Mouse (Mus musculus): ENCODE measurements around the gene Lpin1. TPM values are rescaled to one million over a fixed set of nuclear protein-coding genes. Genes with fewer than 3 reads are reported as not detected.

Gene Lpin1
- polyA plus RNA-seq, 1 experiment: 0.89 TPM

- peaks cover 4% of the 10 kb centered on the region for H3K27me3 ChIP-seq (ENCODE audit: control insufficient read depth, insufficient read depth, insufficient read length)
- H3K79me2 ChIP-seq (ENCODE audit: control insufficient read depth, insufficient read depth): no peaks in the 10 kb centered on the region
- H3K4me3 ChIP-seq (ENCODE audit: insufficient read depth, poor library complexity, severe bottlenecking): no peak overlapping the region
- no peaks in the 10 kb centered on the region for H3K36me3 ChIP-seq (ENCODE audit: control insufficient read depth, insufficient read depth)
- no peaks in the 10 kb centered on the region for H3K79me3 ChIP-seq (ENCODE audit: low read depth)
- no peak overlapping the region for H3ac ChIP-seq (ENCODE audit: control insufficient read depth, insufficient read length, low read depth)
- TF ChIP-seq MAX (IDR thresholded peaks at IDR 0.05): no peak
- no peak for TF ChIP-seq FOSL1 (IDR thresholded peaks at IDR 0.05; ENCODE audit: insufficient read depth, low read length, poor library complexity, severe bottlenecking)
- no peak for TF ChIP-seq MYOG (IDR thresholded peaks at IDR 0.05; ENCODE audit: control insufficient read depth, extremely low read depth, insufficient read length)
- no peak for TF ChIP-seq USF1 (IDR thresholded peaks at IDR 0.05; ENCODE audit: low read depth)
- TF ChIP-seq CEBPB (IDR thresholded peaks at IDR 0.05; ENCODE audit: low read depth): no peak
- TF ChIP-seq MYOD1 (IDR thresholded peaks at IDR 0.05; ENCODE audit: control insufficient read depth, insufficient read length, low read depth): no peak
- TF ChIP-seq CTCF (IDR thresholded peaks at IDR 0.05; ENCODE audit: control insufficient read depth, insufficient read depth, insufficient read length): no peak
Observed at GRCm38 (mm10) chr12:16593761-16594160, 17.0 kb downstream of the Lpin1 start.

- Histone ChIP-seq H3K79me2 (ENCODE audit: control insufficient read depth, insufficient read depth) (no peaks in the 10 kb centered on the region), H3ac (ENCODE audit: control insufficient read depth, insufficient read length, low read depth) (no peak overlapping the region)
- TF ChIP-seq CEBPB (IDR thresholded peaks at IDR 0.05; ENCODE audit: low read depth): no peak
- no peak for TF ChIP-seq USF1 (IDR thresholded peaks at IDR 0.05; ENCODE audit: low read depth)
- no peak for TF ChIP-seq CTCF (IDR thresholded peaks at IDR 0.05; ENCODE audit: control insufficient read depth, insufficient read depth, insufficient read length)
- TF ChIP-seq MAX (IDR thresholded peaks at IDR 0.05): no peak
- no peak for TF ChIP-seq FOSL1 (IDR thresholded peaks at IDR 0.05; ENCODE audit: insufficient read depth, low read length, poor library complexity, severe bottlenecking)
- TF ChIP-seq MYOD1 (IDR thresholded peaks at IDR 0.05; ENCODE audit: control insufficient read depth, insufficient read length, low read depth): no peak
- TF ChIP-seq MYOG (IDR thresholded peaks at IDR 0.05; ENCODE audit: control insufficient read depth, extremely low read depth, insufficient read length): no peak
Observed at GRCm38 (mm10) chr12:16593014-16593413, 17.8 kb downstream of the Lpin1 start.

GRCm38 (mm10) chr12:16592451-16592850 is 18.3 kb downstream of the Lpin1 start:
- no peak for TF ChIP-seq USF1 (IDR thresholded peaks at IDR 0.05; ENCODE audit: low read depth)
- no peak for TF ChIP-seq MYOD1 (IDR thresholded peaks at IDR 0.05; ENCODE audit: control insufficient read depth, insufficient read length, low read depth)
- TF ChIP-seq MYOG (IDR thresholded peaks at IDR 0.05; ENCODE audit: control insufficient read depth, extremely low read depth, insufficient read length): no peak
- TF ChIP-seq CEBPB (IDR thresholded peaks at IDR 0.05; ENCODE audit: low read depth): no peak
- no peak for TF ChIP-seq MAX (IDR thresholded peaks at IDR 0.05)
- no peak for TF ChIP-seq CTCF (IDR thresholded peaks at IDR 0.05; ENCODE audit: control insufficient read depth, insufficient read depth, insufficient read length)
- no peak for TF ChIP-seq FOSL1 (IDR thresholded peaks at IDR 0.05; ENCODE audit: insufficient read depth, low read length, poor library complexity, severe bottlenecking)
- Histone ChIP-seq H3K27me3 (ENCODE audit: control insufficient read depth, insufficient read depth, insufficient read length) (no peaks in the 10 kb centered on the region), H3ac (ENCODE audit: control insufficient read depth, insufficient read length, low read depth) (no peak overlapping the region), H3K4me3 (ENCODE audit: insufficient read depth, poor library complexity, severe bottlenecking) (no peak overlapping the region), H3K36me3 (ENCODE audit: control insufficient read depth, insufficient read depth) (no peaks in the 10 kb centered on the region), H3K79me3 (ENCODE audit: low read depth) (no peaks in the 10 kb centered on the region), H3K79me2 (ENCODE audit: control insufficient read depth, insufficient read depth) (no peaks in the 10 kb centered on the region)

More at GRCm38 (mm10) chr12:16593014-16593413, 17.8 kb downstream of the Lpin1 start:
- no peak overlapping the region for H3K4me3 ChIP-seq (ENCODE audit: insufficient read depth, poor library complexity, severe bottlenecking)
- H3K36me3 ChIP-seq (ENCODE audit: control insufficient read depth, insufficient read depth): no peaks in the 10 kb centered on the region
- H3K79me3 ChIP-seq (ENCODE audit: low read depth): no peaks in the 10 kb centered on the region
- H3K27me3 ChIP-seq (ENCODE audit: control insufficient read depth, insufficient read depth, insufficient read length): no peaks in the 10 kb centered on the region

GRCm38 (mm10) chr12:16591453-16592200 is 19.1 kb downstream of the Lpin1 start:
- no peaks in the 10 kb centered on the region for H3K79me3 ChIP-seq (ENCODE audit: low read depth)
- no peak overlapping the region for H3K4me3 ChIP-seq (ENCODE audit: insufficient read depth, poor library complexity, severe bottlenecking)
- H3K27me3 ChIP-seq (ENCODE audit: control insufficient read depth, insufficient read depth, insufficient read length): no peaks in the 10 kb centered on the region
- no peak for TF ChIP-seq MAX (IDR thresholded peaks at IDR 0.05)
- no peak for TF ChIP-seq USF1 (IDR thresholded peaks at IDR 0.05; ENCODE audit: low read depth)
- no peak for TF ChIP-seq FOSL1 (IDR thresholded peaks at IDR 0.05; ENCODE audit: insufficient read depth, low read length, poor library complexity, severe bottlenecking)
- TF ChIP-seq MYOD1 (IDR thresholded peaks at IDR 0.05; ENCODE audit: control insufficient read depth, insufficient read length, low read depth): no peak
- no peak for TF ChIP-seq CEBPB (IDR thresholded peaks at IDR 0.05; ENCODE audit: low read depth)
- no peak for TF ChIP-seq MYOG (IDR thresholded peaks at IDR 0.05; ENCODE audit: control insufficient read depth, extremely low read depth, insufficient read length)
- no peak for TF ChIP-seq CTCF (IDR thresholded peaks at IDR 0.05; ENCODE audit: control insufficient read depth, insufficient read depth, insufficient read length)
- H3K79me2 ChIP-seq (ENCODE audit: control insufficient read depth, insufficient read depth): no peaks in the 10 kb centered on the region
- H3K36me3 ChIP-seq (ENCODE audit: control insufficient read depth, insufficient read depth): no peaks in the 10 kb centered on the region
- no peak overlapping the region for H3ac ChIP-seq (ENCODE audit: control insufficient read depth, insufficient read length, low read depth)

GRCm38 (mm10) chr12:16589966-16590365 is 20.8 kb downstream of the Lpin1 start:
- no peak overlapping the region for H3ac ChIP-seq (ENCODE audit: control insufficient read depth, insufficient read length, low read depth)
- H3K79me3 ChIP-seq (ENCODE audit: low read depth): no peaks in the 10 kb centered on the region
- H3K79me2 ChIP-seq (ENCODE audit: control insufficient read depth, insufficient read depth): no peaks in the 10 kb centered on the region
- no peaks in the 10 kb centered on the region for H3K36me3 ChIP-seq (ENCODE audit: control insufficient read depth, insufficient read depth)
- no peak overlapping the region for H3K4me3 ChIP-seq (ENCODE audit: insufficient read depth, poor library complexity, severe bottlenecking)
- no peaks in the 10 kb centered on the region for H3K27me3 ChIP-seq (ENCODE audit: control insufficient read depth, insufficient read depth, insufficient read length)
- TF ChIP-seq CEBPB (IDR thresholded peaks at IDR 0.05; ENCODE audit: low read depth) (no peak), MYOG (IDR thresholded peaks at IDR 0.05; ENCODE audit: control insufficient read depth, extremely low read depth, insufficient read length) (no peak), MYOD1 (IDR thresholded peaks at IDR 0.05; ENCODE audit: control insufficient read depth, insufficient read length, low read depth) (no peak), FOSL1 (IDR thresholded peaks at IDR 0.05; ENCODE audit: insufficient read depth, low read length, poor library complexity, severe bottlenecking) (no peak), CTCF (IDR thresholded peaks at IDR 0.05; ENCODE audit: control insufficient read depth, insufficient read depth, insufficient read length) (no peak)

All from C2C12 (cell line).